Mouse (Mus musculus): Measurements from ENCODE around the gene Wdtc1.

Wdtc1 gene

GRCm38 (mm10) chr4:133328129-133328528, 25.2 kb downstream of the Wdtc1 start:
- 78% methylated on average over 7 of the region's 7 CpGs for WGBS

GRCm38 (mm10) chr4:133319667-133320066, 33.6 kb downstream of the Wdtc1 start:
- WGBS: 58% methylated on average over 3 of the region's 3 CpGs

DNA sequence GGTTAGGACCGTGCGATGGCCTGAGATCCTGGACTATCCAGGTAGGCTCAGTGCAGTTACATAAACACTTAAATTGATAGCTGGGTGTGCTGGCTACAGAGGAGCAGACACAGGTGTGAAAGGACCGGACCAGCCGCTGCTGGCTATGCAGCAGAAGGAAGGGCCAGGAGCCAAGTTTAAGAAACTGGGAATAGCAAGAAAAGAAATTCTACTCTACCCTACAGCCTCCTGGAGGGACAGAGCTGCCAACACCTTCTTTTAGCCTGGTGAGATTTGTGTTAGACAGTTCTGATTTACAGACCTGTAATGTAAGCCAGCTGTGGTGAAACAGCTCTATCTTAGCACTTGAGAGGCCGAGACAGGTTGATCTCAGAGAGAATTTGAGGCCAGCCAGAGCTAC, 37.3 kb downstream of the Wdtc1 start:
- WGBS: 77% methylated on average over 5 of the region's 5 CpGs

DNA sequence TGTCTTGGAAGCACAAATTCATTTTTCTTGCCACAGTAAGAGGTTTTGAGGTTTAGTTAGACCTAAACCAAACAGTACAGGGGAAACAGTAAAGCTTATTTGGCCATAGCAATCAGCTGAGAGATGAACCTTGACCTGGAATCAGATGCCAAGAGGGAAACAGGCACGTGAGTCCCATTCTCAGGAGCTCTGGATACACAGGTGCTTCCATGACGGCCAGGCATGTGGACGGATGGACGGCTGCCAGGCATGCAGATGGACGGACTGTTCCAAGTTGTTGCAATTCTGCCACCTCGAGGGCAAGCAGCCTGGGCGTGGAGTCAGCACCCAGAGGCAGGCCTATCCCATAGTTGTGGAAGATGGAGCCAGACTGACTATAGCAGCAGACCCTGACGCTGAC, 38.4 kb downstream of the Wdtc1 start:
- 64% methylated on average over 8 of the region's 8 CpGs for WGBS

DNA sequence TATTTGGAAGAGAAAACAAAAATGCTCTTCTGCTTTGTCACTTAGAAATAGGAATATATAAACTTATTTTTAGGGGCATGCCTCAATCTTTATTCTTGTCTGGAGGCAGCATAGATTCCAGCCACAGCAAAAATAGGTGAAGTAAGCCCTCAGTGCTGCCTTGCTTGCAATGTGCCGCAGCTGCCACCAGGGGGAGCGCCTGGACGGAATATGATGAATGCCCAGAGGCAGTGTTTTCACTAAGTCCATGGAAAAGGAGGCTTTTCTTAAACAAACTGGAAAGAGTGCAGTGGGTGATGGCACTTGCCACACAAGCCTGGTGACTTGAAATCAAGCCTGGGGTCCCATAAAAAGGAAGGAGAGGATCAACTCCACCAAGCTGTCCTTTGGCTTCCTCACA, 43.3 kb downstream of the Wdtc1 start:
- under 1% methylated on average over 3 of the region's 3 CpGs for WGBS

GRCm38 (mm10) chr4:133307331-133307730, 46.0 kb downstream of the Wdtc1 start:
- WGBS: 44% methylated on average over 3 of the region's 3 CpGs

DNA sequence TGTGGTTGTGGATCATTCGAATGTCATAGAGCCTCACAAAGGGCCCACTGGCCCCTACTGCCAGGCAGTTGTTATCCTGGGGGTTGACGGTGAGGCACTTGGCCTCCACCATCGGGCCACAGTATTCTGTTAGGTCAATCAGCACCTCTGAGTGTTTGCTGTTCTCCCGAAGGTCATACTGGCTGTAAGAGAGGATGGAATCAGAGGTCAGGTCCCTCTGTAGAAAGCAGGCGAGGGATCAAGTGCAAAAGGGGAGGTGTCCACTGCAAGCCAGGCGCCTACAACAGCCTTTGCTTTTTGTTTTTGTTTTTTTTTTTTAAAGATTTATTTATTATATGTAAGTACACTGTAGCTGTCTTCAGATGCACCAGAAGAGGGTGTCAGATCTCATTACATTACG, 47.5 kb downstream of the Wdtc1 start:
- WGBS: 92% methylated on average over 7 of the region's 7 CpGs

DNA sequence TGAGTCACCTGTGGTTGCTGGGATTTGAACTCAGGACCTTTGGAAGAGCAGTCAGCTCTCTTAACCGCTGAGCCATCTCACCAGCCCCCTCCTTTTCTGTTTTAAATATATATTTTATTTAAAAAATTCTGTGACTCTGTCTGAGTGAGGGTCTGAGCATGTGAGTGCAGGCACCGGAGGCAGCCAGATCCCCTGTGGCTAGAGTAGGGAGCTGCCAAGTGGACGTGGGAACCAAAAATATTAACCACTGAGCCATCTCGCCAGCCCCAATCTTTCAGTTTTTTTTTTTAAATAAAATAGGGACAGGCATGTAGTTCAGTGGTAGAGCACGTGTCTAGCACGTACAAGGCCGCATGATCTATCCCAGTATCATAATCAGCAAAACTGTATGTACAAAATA, 48.5 kb downstream of the Wdtc1 start:
- WGBS: 93% methylated on average over 7 of the region's 7 CpGs

GRCm38 (mm10) chr4:133302668-133303067, 50.6 kb downstream of the Wdtc1 start:
- 77% methylated on average over 5 of the region's 5 CpGs for WGBS

DNA sequence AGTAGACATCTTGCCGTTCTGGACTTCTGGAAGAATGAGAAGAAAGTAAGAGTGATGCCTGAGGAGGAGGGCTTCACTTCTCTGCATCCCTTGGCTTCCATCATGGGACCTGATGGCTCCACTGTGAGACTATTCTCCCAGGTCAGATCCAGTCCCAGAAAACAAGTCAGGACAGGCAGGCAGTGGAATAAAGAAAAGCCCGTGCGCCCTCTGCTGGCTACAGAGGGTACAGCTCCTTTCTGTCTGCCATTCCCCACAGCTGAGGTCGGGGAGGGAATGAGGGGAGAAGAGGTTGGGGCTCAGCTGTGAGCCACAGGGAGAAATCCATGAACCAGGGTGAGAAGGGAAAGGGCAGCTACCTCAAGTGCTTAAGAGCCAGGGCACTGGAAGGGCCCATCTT, 51.5 kb downstream of the Wdtc1 start:
- WGBS: 26% methylated on average over 4 of the region's 4 CpGs

DNA sequence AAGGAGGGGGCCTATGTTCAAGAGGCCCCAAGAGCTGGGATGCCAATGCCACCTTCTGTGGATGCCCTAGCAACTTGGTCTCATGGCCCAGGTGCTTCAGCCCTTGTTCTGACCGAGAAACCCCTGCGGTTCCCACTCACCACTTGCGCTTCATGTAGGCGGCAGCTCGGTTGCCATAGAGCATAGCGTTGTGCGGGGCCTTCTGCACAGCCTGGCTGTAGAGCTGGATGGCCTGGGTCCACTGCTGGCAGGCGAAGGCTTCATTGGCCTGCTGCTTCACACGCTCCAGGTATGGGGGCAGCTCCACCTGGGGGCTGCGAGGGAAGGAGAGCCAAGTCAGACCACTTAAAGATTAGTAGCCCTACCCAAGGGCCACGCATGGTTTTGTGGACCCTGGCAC, 52.9 kb downstream of the Wdtc1 start:
- 74% methylated on average over 11 of the region's 11 CpGs for WGBS

- WGBS: 32% methylated on average over 5 of the region's 5 CpGs
Observed at GRCm38 (mm10) chr4:133299701-133300100, 53.6 kb downstream of the Wdtc1 start.

DNA sequence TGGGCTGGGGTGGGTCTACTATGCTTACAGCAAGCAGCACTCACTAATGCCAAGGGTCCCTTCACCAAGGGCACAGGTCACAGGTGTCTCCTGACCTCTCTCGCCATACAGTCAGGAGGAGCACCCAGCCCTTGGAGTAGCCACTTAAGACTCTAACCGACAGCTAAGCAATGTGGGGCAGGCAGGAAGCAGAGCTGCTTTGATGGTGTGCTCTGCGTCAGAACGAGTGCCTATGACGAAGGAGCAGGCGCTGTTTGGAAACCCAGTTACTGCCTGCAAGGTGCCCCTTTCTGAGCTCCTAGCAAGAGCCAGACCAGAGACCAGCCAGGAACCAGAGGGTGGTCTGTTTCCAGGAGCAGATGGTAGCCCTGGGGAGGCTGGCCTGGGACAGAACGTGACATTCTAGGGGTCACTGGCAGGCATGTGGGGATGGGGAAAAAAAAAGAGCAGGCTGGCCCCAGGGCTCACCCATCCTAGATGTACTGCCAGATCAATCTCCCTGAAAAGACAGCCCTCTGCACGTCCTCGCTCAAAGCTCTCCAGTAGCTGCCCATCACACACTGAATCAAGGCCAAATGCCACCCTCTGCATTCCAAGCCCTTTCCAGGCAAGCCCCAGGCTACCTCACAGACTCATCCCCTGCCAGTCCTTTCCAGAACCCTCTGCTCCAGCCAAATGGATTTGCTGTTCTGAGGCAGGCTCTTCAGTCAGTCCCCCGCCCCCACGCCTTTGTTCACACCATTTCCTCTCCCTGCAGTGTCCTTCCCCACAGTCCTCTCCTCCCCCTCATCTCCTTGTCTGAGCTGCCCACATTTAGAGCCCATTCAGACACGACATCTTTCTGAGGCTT, 54.5 kb downstream of the Wdtc1 start:
- WGBS: 35% methylated on average over 12 of the region's 12 CpGs

- WGBS: 5% methylated on average over 5 of the region's 5 CpGs
Observed at GRCm38 (mm10) chr4:133297801-133298238, 55.5 kb downstream of the Wdtc1 start.

- 69% methylated on average over 10 of the region's 10 CpGs for WGBS
Observed at GRCm38 (mm10) chr4:133297360-133297759, 55.9 kb downstream of the Wdtc1 start.

GRCm38 (mm10) chr4:133294084-133294483, 59.2 kb downstream of the Wdtc1 start:
- 83% methylated on average over 11 of the region's 11 CpGs for WGBS

GRCm38 (mm10) chr4:133292901-133293843, 60.1 kb downstream of the Wdtc1 start:
- 57% methylated on average over 24 of the region's 24 CpGs for WGBS

DNA sequence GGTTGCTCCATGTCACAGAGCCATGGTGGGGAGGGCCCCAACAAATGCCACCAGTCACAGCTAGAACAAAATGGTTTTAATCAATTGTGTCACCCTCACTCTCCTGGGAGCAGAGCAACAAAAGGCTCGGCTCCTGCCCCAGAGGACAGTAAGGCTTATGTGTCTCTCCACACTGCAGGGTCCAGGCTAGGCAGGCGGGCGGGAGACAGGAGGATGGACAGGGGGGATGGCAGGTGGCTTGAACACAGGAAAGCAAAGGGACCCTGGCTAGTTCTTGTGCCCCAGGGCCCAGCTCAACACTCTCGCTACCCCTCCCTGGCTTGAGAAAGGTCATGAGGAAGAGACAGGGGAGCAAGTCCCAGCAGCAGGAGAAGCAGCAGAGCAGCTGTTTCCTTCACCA, 60.9 kb downstream of the Wdtc1 start:
- WGBS: 92% methylated on average over 4 of the region's 4 CpGs

DNA sequence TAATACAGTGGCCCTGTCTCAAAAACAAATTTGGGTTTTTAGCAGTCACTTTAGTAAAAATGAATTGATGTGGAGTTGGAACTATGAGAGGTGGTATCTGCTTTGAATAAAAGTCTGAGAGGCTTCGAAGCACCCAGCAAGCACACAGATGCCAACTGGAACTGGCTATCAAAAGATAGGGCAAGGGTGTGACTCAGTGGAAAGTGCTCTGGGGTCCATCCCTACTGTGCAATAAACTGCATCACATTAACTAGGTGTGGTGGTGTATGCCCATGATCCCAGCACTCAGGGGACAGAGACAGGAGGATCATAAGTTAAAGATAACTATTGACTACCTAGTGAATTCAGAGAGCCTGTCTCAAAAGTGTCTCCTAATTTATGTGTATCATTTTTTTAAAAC, 62.0 kb downstream of the Wdtc1 start:
- 94% methylated on average over 1 of the region's 1 CpGs for WGBS

DNA sequence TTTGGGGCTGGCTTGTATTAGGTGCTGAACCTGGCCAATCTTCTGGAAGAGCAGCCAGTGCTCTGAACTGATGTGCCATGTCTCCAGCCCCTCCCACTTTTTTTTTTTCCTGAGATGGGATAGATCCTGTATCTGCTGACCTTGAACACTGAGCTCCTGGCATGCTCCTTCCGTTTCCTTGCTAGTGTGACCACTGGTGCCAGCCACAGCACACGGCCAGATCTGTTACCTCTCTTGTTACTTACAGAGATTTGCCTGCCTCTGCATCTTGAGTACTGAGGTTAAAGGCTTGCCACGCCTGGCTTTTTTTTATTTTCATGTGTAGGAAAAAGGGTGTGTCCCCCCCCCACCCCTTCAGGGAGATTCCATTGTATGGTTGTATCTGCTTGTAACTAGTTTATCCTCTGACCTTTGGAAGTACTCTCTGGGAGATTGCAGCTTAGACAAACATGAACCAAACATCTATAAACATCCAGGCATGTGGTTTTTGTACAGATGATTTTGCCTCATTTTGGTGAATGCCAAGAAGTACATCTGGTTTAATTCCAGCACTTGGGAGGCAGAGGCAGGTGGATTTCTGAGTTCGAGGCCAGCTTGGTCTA, 66.7 kb downstream of the Wdtc1 start:
- 83% methylated on average over 4 of the region's 4 CpGs for whole genome bisulfite sequencing

DNA sequence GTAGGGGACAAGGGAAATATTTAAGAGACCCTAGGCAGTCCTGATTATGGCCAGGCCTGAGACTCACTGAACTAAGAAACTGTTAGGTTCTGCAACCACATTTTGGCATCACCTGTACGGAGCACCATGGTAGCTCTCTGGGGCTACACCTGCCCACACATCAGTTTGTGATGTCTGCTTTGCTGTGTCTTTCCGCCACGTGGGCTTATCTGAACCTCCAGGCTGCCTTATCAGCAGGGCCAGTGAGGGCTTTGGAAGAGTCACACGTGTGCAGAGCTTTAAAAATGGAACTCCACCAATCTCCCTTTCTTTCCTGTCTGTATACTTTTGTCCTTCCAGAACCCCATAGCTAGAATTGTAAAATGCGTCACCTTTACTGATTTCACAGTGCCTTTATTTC, 67.3 kb downstream of the Wdtc1 start:
- 79% methylated on average over 5 of the region's 5 CpGs for WGBS

- WGBS: 75% methylated on average over 3 of the region's 3 CpGs
Observed at GRCm38 (mm10) chr4:133285299-133285698, 68.0 kb downstream of the Wdtc1 start.

Data from cerebral cortex, adult 2 months (tissue).